Mouse (Mus musculus) adrenal gland, postnatal 36 days (tissue): Measurements from ENCODE around the gene Mrps34. TPM values are rescaled to one million over a fixed set of nuclear protein-coding genes. Genes with fewer than 3 reads are reported as not detected.
"Not testable (repeated sequence)": the region's sequence is repeated elsewhere in the genome, so short reads cannot be mapped to it uniquely, and the experiment has no call there.

Experiments used
- DNase-seq, 2 experiments: peaks; one replicate each; pipeline ENCODE4 v3.0.0; 2021; ENCODE audit warnings: mixed read lengths in 1 of 2
- total RNA-seq, 2 experiments: library from RNA; stranded (reverse); gene quantifications; 2 replicates each; pipeline ENCODE4 v1.2.3; 2021

The Mrps34 gene
- total RNA-seq, 2 experiments from 2014 or later = 109 to 177 TPM

- no peak for DNase-seq
Measured at GRCm38 (mm10) chr17:24898041-24898854, 3.3 kb downstream of the Mrps34 start.

GRCm38 (mm10) chr17:24899153-24899552 lies 4.2 kb downstream of the Mrps34 start:
- DNase-seq = no peak

- no peak for DNase-seq
Measured at GRCm38 (mm10) chr17:24900014-24900413, 5.1 kb downstream of the Mrps34 start.

GRCm38 (mm10) chr17:24902124-24902523 lies 7.2 kb downstream of the Mrps34 start:
- no peak for DNase-seq

- DNase-seq = peak; percentile 57 to 65
Measured at GRCm38 (mm10) chr17:24902671-24903474, 8.0 kb downstream of the Mrps34 start.

- DNase-seq = no peak
Measured at GRCm38 (mm10) chr17:24903767-24904166, 8.9 kb downstream of the Mrps34 start.

- peak; percentile 84 to 89 for DNase-seq
Measured at GRCm38 (mm10) chr17:24907591-24907990, 12.7 kb downstream of the Mrps34 start.

GRCm38 (mm10) chr17:24913984-24914383 lies 19.1 kb downstream of the Mrps34 start:
- DNase-seq = no peak

GRCm38 (mm10) chr17:24923246-24923645 lies 28.3 kb downstream of the Mrps34 start:
- no peak for DNase-seq

GRCm38 (mm10) chr17:24929506-24929905 lies 34.6 kb downstream of the Mrps34 start:
- DNase-seq = peak; percentile 64 to 68

GRCm38 (mm10) chr17:24932431-24932830 lies 37.5 kb downstream of the Mrps34 start:
- no peak for DNase-seq

- DNase-seq = no peak
Measured at GRCm38 (mm10) chr17:24933163-24933562, 38.2 kb downstream of the Mrps34 start.

GRCm38 (mm10) chr17:24934926-24935325 lies 40.0 kb downstream of the Mrps34 start:
- peak in 1 of 2 experiments; percentile 32 for DNase-seq

GRCm38 (mm10) chr17:24935666-24936065 lies 40.8 kb downstream of the Mrps34 start:
- no peak for DNase-seq

GRCm38 (mm10) chr17:24936259-24937237 lies 41.6 kb downstream of the Mrps34 start, which contains the start of gene Mapk8ip3:
TSS of gene Mapk8ip3 (minus strand) at chr17:24936977.
- peak; percentile 98 for DNase-seq

GRCm38 (mm10) chr17:24937266-24937665 lies 42.4 kb downstream of the Mrps34 start:
- DNase-seq = no peak

- peak; percentile 50 to 52 for DNase-seq
Measured at GRCm38 (mm10) chr17:24942453-24942852, 47.5 kb downstream of the Mrps34 start.

GRCm38 (mm10) chr17:24943036-24943435 lies 48.1 kb downstream of the Mrps34 start:
- DNase-seq = no peak

- DNase-seq = not testable (repeated sequence)
Measured at GRCm38 (mm10) chr17:24943589-24943988, 48.7 kb downstream of the Mrps34 start.
